18 mouse cellular contexts compared by ENCODE assay signal in genomic region chr11:4232644-4233043, GRCm38 (mm10). TPM values are rescaled to one million over a fixed set of nuclear protein-coding genes. Genes with fewer than 3 reads are reported as not detected.
DNase-seq lines count a peak whose midpoint lies in the region; ATAC-seq and TF ChIP-seq lines count a peak whose summit lies in the region.
"Had no signal": no experiment of that assay in that cellular context is flagged by ENCODE, and none has a peak within 500 bp of the region (broad histone marks: within the 10 kb centered on the region; RNA-seq: fewer than 3 reads in every experiment).

No protein-coding gene starts in this region.

- H3K27me3 ChIP-seq in heart, embryonic 16.5 days (ENCODE audit: control insufficient read depth, insufficient read depth, low read length): no peaks in the 10 kb centered on the region
- no peaks in the 10 kb centered on the region; the same call in 1 of the 2 replicates for H3K27me3 ChIP-seq in heart, embryonic 10.5 days (ENCODE audit: insufficient read depth, poor library complexity, severe bottlenecking)
- no peaks in the 10 kb centered on the region for H3K27me3 ChIP-seq in CH12.LX (replicated peaks)
- H3K27me3 ChIP-seq in megakaryocyte, embryonic 14.5 days (replicated peaks): peaks cover 56% of the 10 kb centered on the region
- H3K27me3 ChIP-seq: embryonic facial prominence, embryonic 12.5 days; kidney, embryonic 15.5 days; midbrain, embryonic 13.5 days; neural tube, embryonic 12.5 days had no signal

- H3K4me2 ChIP-seq in heart, embryonic 16.5 days (ENCODE audit: low read depth, low read length): no peak overlapping the region
- no peak overlapping the region for H3K4me2 ChIP-seq in CH12.LX (ENCODE audit: insufficient read depth, low read depth, poor library complexity, severe bottlenecking)
- H3K4me2 ChIP-seq: embryonic facial prominence, embryonic 12.5 days; kidney, embryonic 15.5 days; midbrain, embryonic 13.5 days; neural tube, embryonic 12.5 days had no signal

- no peaks in the 10 kb centered on the region for H3K9me3 ChIP-seq in heart, embryonic 16.5 days (replicated peaks; ENCODE audit: control insufficient read depth, low read length)
- no peaks in the 10 kb centered on the region for H3K9me3 ChIP-seq in heart, embryonic 10.5 days
- H3K9me3 ChIP-seq in CH12.LX (replicated peaks; ENCODE audit: low read length): no peaks in the 10 kb centered on the region
- H3K9me3 ChIP-seq in megakaryocyte, embryonic 14.5 days: no peaks in the 10 kb centered on the region
- H3K9me3 ChIP-seq: embryonic facial prominence, embryonic 12.5 days; kidney, embryonic 15.5 days; midbrain, embryonic 13.5 days; neural tube, embryonic 12.5 days had no signal

- H3K4me1 ChIP-seq in heart, embryonic 16.5 days (ENCODE audit: control insufficient read depth, insufficient read depth, low read length): no peaks in the 10 kb centered on the region
- peaks cover 14% of the 10 kb centered on the region for H3K4me1 ChIP-seq in heart, embryonic 10.5 days
- peaks cover 9 to 27% of the 10 kb centered on the region in 2 experiments for H3K4me1 ChIP-seq in CH12.LX (ENCODE audit: control insufficient read depth in 1 of 2, insufficient read depth in 2 of 2)
- H3K4me1 ChIP-seq in megakaryocyte, embryonic 14.5 days: peaks cover 88% of the 10 kb centered on the region
- H3K4me1 ChIP-seq: embryonic facial prominence, embryonic 12.5 days; neural tube, embryonic 12.5 days had no signal

- intact Hi-C loops in left cerebral cortex, postnatal 10 days (cut with DNase I): no loop called here

- no peak overlapping the region for H3K4me3 ChIP-seq in heart, embryonic 16.5 days (ENCODE audit: low read length)
- no peak overlapping the region for H3K4me3 ChIP-seq in heart, embryonic 10.5 days
- no peak overlapping the region for H3K4me3 ChIP-seq in CH12.LX (replicated peaks in 1 of 3; ENCODE audit: low read depth in 2 of 3, low read length in 2 of 3, poor library complexity in 1 of 3)
- H3K4me3 ChIP-seq in megakaryocyte, embryonic 14.5 days (replicated peaks): peak overlapping the region; percentile 77
- H3K4me3 ChIP-seq: embryonic facial prominence, embryonic 12.5 days; heart, adult 2 months; kidney, embryonic 15.5 days; midbrain, embryonic 13.5 days; neural tube, embryonic 12.5 days had no signal

- no peak overlapping the region for H3K27ac ChIP-seq in heart, embryonic 16.5 days (ENCODE audit: low read length)
- no peak overlapping the region for H3K27ac ChIP-seq in heart, embryonic 10.5 days
- H3K27ac ChIP-seq in CH12.LX (ENCODE audit: insufficient read depth, low read depth): no peak overlapping the region
- H3K27ac ChIP-seq: embryonic facial prominence, embryonic 12.5 days; heart, adult 2 months; kidney, embryonic 15.5 days; midbrain, embryonic 13.5 days; neural tube, embryonic 12.5 days had no signal

- TF ChIP-seq RAD21 in CH12.LX (IDR thresholded peaks at IDR 0.05; ENCODE audit: low read depth, low read length): no peak

- dilution Hi-C loops in CH12.LX (cut with MboI; ENCODE audit: extremely low pct_ligation_motif_present, extremely low pct_unique_long_range_greater_than_20kb, low sequenced_read_pairs): no loop called here

- TF ChIP-seq EP300 in CH12.LX (IDR thresholded peaks at IDR 0.05; ENCODE audit: low read length): no peak

- 38% methylated on average over 12 of the region's 12 CpGs for WGBS in heart, embryonic 16.5 days
- 48% methylated on average over 12 of the region's 12 CpGs for WGBS in heart, embryonic 10.5 days

- in situ Hi-C loops in CH12.LX (cut with MboI; ENCODE audit: low pct_ligation_motif_present, low pct_unique_long_range_greater_than_20kb, low sequenced_read_pairs): no loop called here

- TF ChIP-seq POLR2A in CH12.LX (IDR thresholded peaks at IDR 0.05; ENCODE audit: low read depth, low read length): no peak

- DNase-seq in heart, embryonic 10.5 days (ENCODE audit: low spot score): no peak
- DNase-seq in CH12.LX (ENCODE audit: extremely low read depth): no peak
- DNase-seq in adrenal gland, postnatal 14 days: no peak
- DNase-seq in cerebellum, postnatal 10 days: no peak
- DNase-seq in left cerebral cortex, postnatal 10 days (ENCODE audit: extremely low spot score in 1 of 2, low spot score in 2 of 2): no peak
- DNase-seq: cerebellum, postnatal 25 days; right cerebral cortex, postnatal 4 days had no signal

- no peak overlapping the region for H3K9ac ChIP-seq in heart, embryonic 16.5 days (ENCODE audit: low read length)
- no peak overlapping the region for H3K9ac ChIP-seq in CH12.LX (ENCODE audit: insufficient read depth, low read depth)
- H3K9ac ChIP-seq: embryonic facial prominence, embryonic 12.5 days; kidney, embryonic 15.5 days; midbrain, embryonic 13.5 days; neural tube, embryonic 12.5 days had no signal

- no peaks in the 10 kb centered on the region for H3K36me3 ChIP-seq in heart, embryonic 16.5 days (ENCODE audit: control insufficient read depth, insufficient read depth)
- no peaks in the 10 kb centered on the region for H3K36me3 ChIP-seq in heart, embryonic 10.5 days
- H3K36me3 ChIP-seq in CH12.LX (replicated peaks in 1 of 2; ENCODE audit: control insufficient read depth in 1 of 2, insufficient read depth in 1 of 2, low read length in 1 of 2): peaks cover 3 to 46% of the 10 kb centered on the region in 2 experiments
- H3K36me3 ChIP-seq in megakaryocyte, embryonic 14.5 days (replicated peaks; ENCODE audit: low read length): no peaks in the 10 kb centered on the region
- H3K36me3 ChIP-seq: embryonic facial prominence, embryonic 12.5 days; kidney, embryonic 15.5 days; midbrain, embryonic 13.5 days; neural tube, embryonic 12.5 days had no signal

- peaks cover 11% of the 10 kb centered on the region; the same call in 1 of the 2 replicates for H3K79me2 ChIP-seq in CH12.LX (replicated peaks; ENCODE audit: control insufficient read depth, extremely low read depth, insufficient read depth, poor library complexity, severe bottlenecking)

- TF ChIP-seq CTCF in CH12.LX (conservative IDR thresholded peaks at IDR 0.05 in 1 of 2, IDR thresholded peaks at IDR 0.05 in 1 of 2; ENCODE audit: low read depth in 2 of 2, low read length in 2 of 2): no peak

- ATAC-seq in heart, embryonic 16.5 days (replicated peaks; ENCODE audit: extremely low read depth, insufficient read depth, low FRiP score): peak; percentile 21
- peak; percentile 54 for ATAC-seq in granulocyte monocyte progenitor cell, adult 5-6 weeks (replicated peaks; ENCODE audit: poor library complexity, severe bottlenecking)
- ATAC-seq: activated CD4-positive, CD25-positive, alpha-beta regulatory T cell, adult 4 months; inflammation-experienced regulatory T-cells, adult 6 months; midbrain, embryonic 13.5 days had no signal

RNA-seq across cellular contexts. Expression of gene Osm, which starts 3.6 kb away (rescaled TPM):
- 0.21 and 0.33 TPM in 2 replicates for polyA plus RNA-seq in heart, embryonic 16.5 days (2015; fragmentation: Nextera tagmentation; extraction: Ambion mirVana)
- polyA plus RNA-seq in heart, embryonic 10.5 days (2016; fragmentation: Nextera tagmentation; extraction: Ambion mirVana): 0.05 and 0.06 TPM in 2 replicates
- 11.0 and 12.8 TPM in 2 replicates for total RNA-seq in CH12.LX (2012; rRNA removed)
- 11.8 and 15.1 TPM in 2 replicates for total RNA-seq in CH12.LX (2014; rRNA removed)
- polyA plus RNA-seq in CH12.LX (2012; ENCODE audit: insufficient read length, low read depth): 10.4 and 12.5 TPM in 2 replicates
- total RNA-seq in granulocyte monocyte progenitor cell, adult 5-6 weeks (2014; fragmentation: Nextera tagmentation): 6.4 and 10.8 TPM in 2 replicates
- total RNA-seq in granulocyte monocyte progenitor cell, adult 5-6 weeks (2017): 16.6 and 18.9 TPM in 2 replicates
- polyA plus RNA-seq in megakaryocyte, embryonic 14.5 days (2012; ENCODE audit: insufficient read depth, low replicate concordance): 1.2 and 6.5 TPM in 2 replicates
- total RNA-seq in adrenal gland, postnatal 14 days (2021): 0.41 TPM in 1 of 2 replicates, not detected in the other
- not detected for total RNA-seq in left cerebral cortex, postnatal 10 days (2021)
- total RNA-seq: left cerebral cortex, postnatal 36 days had no signal
- polyA plus RNA-seq: embryonic facial prominence, embryonic 12.5 days; kidney, embryonic 15.5 days; midbrain, embryonic 13.5 days; neural tube, embryonic 12.5 days had no signal

RNA-seq across cellular contexts. Expression of gene Castor1, which starts 14.6 kb away (rescaled TPM):
- 10.0 and 14.0 TPM in 2 replicates for polyA plus RNA-seq in heart, embryonic 16.5 days (2015; fragmentation: Nextera tagmentation; extraction: Ambion mirVana)
- 1.5 and 1.7 TPM in 2 replicates for polyA plus RNA-seq in heart, embryonic 10.5 days (2016; fragmentation: Nextera tagmentation; extraction: Ambion mirVana)
- 4.7 and 5.8 TPM in 2 replicates for total RNA-seq in CH12.LX (2012; rRNA removed)
- 13.0 TPM in 2 replicates for total RNA-seq in CH12.LX (2014; rRNA removed)
- 18.2 and 23.7 TPM in 2 replicates for polyA plus RNA-seq in CH12.LX (2012; ENCODE audit: insufficient read length, low read depth)
- total RNA-seq in granulocyte monocyte progenitor cell, adult 5-6 weeks (2014; fragmentation: Nextera tagmentation): not detected in 2 replicates
- 0.10 TPM in 1 of 2 replicates, not detected in the other for total RNA-seq in granulocyte monocyte progenitor cell, adult 5-6 weeks (2017)
- 1.4 TPM in 1 of 2 replicates, not detected in the other for polyA plus RNA-seq in megakaryocyte, embryonic 14.5 days (2012; ENCODE audit: insufficient read depth, low replicate concordance)
- total RNA-seq in adrenal gland, postnatal 14 days (2021): 6.1 and 8.5 TPM in 2 replicates
- total RNA-seq in left cerebral cortex, postnatal 10 days (2021): 1 to 10 TPM; 2.1 to 5.2 TPM

RNA-seq across cellular contexts. Expression of gene Lif, which starts 24.7 kb away (rescaled TPM):
- polyA plus RNA-seq in heart, embryonic 16.5 days (2015; fragmentation: Nextera tagmentation; extraction: Ambion mirVana): 0.15 and 0.20 TPM in 2 replicates
- polyA plus RNA-seq in heart, embryonic 10.5 days (2016; fragmentation: Nextera tagmentation; extraction: Ambion mirVana): 0.11 and 0.21 TPM in 2 replicates
- total RNA-seq in CH12.LX (2012; rRNA removed) (0.42 and 1.8 TPM in 2 replicates), CH12.LX (2014; rRNA removed) (0.05 and 0.15 TPM in 2 replicates)
- polyA plus RNA-seq in CH12.LX (2012; ENCODE audit: insufficient read length, low read depth): 0.07 and 0.17 TPM in 2 replicates
- 0.38 and 0.56 TPM in 2 replicates for total RNA-seq in granulocyte monocyte progenitor cell, adult 5-6 weeks (2014; fragmentation: Nextera tagmentation)
- 0.86 and 1.2 TPM in 2 replicates for total RNA-seq in granulocyte monocyte progenitor cell, adult 5-6 weeks (2017)
- polyA plus RNA-seq in megakaryocyte, embryonic 14.5 days (2012; ENCODE audit: insufficient read depth, low replicate concordance): 0.07 and 0.43 TPM in 2 replicates
- total RNA-seq in adrenal gland, postnatal 14 days (2021): 0.44 and 0.90 TPM in 2 replicates
- total RNA-seq in left cerebral cortex, postnatal 10 days (2021): under 1 TPM in 1 of 2 experiments, not detected in 1; 0.09 TPM
- polyA plus RNA-seq: neural tube, embryonic 12.5 days had no signal

RNA-seq across cellular contexts. Expression of gene Tbc1d10a, which starts 46.1 kb away (rescaled TPM):
- polyA plus RNA-seq in heart, embryonic 16.5 days (2015; fragmentation: Nextera tagmentation; extraction: Ambion mirVana): 19.4 and 20.9 TPM in 2 replicates
- 18.7 and 22.0 TPM in 2 replicates for polyA plus RNA-seq in heart, embryonic 10.5 days (2016; fragmentation: Nextera tagmentation; extraction: Ambion mirVana)
- total RNA-seq in CH12.LX (2012; rRNA removed) (30.3 and 37.7 TPM in 2 replicates), CH12.LX (2014; rRNA removed) (30.9 and 33.9 TPM in 2 replicates)
- 33.5 and 37.6 TPM in 2 replicates for polyA plus RNA-seq in CH12.LX (2012; ENCODE audit: insufficient read length, low read depth)
- 2.9 and 5.2 TPM in 2 replicates for total RNA-seq in granulocyte monocyte progenitor cell, adult 5-6 weeks (2014; fragmentation: Nextera tagmentation)
- total RNA-seq in granulocyte monocyte progenitor cell, adult 5-6 weeks (2017): 5.4 and 9.7 TPM in 2 replicates
- 8.1 and 15.8 TPM in 2 replicates for polyA plus RNA-seq in megakaryocyte, embryonic 14.5 days (2012; ENCODE audit: insufficient read depth, low replicate concordance)
- 15.6 and 18.2 TPM in 2 replicates for total RNA-seq in adrenal gland, postnatal 14 days (2021)
- total RNA-seq in left cerebral cortex, postnatal 10 days (2021): 10 to 100 TPM; 27.4 to 27.8 TPM
